Mouse (Mus musculus): ENCODE results near the gene Gemin2. TPM values are rescaled to one million over a fixed set of nuclear protein-coding genes. Genes with fewer than 3 reads are reported as not detected.
"Not testable (repeated sequence)": the region's sequence is repeated elsewhere in the genome, so short reads cannot be mapped to it uniquely, and the experiment has no call there.

The Gemin2 gene
- polyA plus RNA-seq (2014; fragmentation: Nextera tagmentation; extraction: Ambion mirVana) = 21.8 and 26.2 TPM in 2 replicates

DNA sequence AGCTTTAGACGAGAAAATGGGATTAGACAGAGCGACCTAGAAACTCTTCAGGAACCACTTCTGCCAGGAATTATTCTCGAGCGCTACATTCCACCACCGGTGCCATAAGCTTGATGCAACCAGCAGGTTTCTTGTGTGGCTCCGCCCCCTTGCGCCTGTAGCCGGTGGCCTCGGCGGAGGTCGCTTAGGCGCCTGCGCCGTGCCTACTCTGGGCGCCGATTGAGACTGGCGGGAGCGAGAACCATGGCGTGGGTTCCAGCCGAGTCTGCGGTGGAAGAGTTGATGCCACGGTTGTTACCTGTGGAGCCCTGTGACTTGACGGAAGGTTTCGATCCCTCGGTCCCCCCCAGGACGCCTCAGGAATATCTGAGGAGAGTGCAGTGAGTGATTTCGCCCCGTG, at the start of gene Gemin2:
Gene Gemin2, plus strand, starts transcription at position 160 of the 400 bp plus-strand sequence.
- peak within 1 kb of the TSS; percentile 71 for H3K9ac ChIP-seq (ENCODE audit: low read length)
- peaks cover 4% of the 10 kb centered on the region; the same call in 1 of the 2 replicates for H3K4me1 ChIP-seq (ENCODE audit: control insufficient read depth, insufficient read depth, low read length)
- under 1% methylated on average over 28 of the region's 28 CpGs for WGBS
- no peaks in the 10 kb centered on the region for H3K36me3 ChIP-seq (ENCODE audit: control insufficient read depth, insufficient read depth, low read length)
- DNase-seq (ENCODE audit: low spot score) (peak; percentile 92), ATAC-seq (ENCODE audit: insufficient read depth, low FRiP score, low TSS enrichment) (peak; percentile 63)
- no peaks in the 10 kb centered on the region for H3K27me3 ChIP-seq (ENCODE audit: control insufficient read depth, insufficient read depth, low read length)
- H3K9me3 ChIP-seq (ENCODE audit: control insufficient read depth, low read length) = no peaks in the 10 kb centered on the region
- H3K4me3 ChIP-seq (ENCODE audit: low read depth, low read length) = peak within 1 kb of the TSS; percentile 83
- peak within 1 kb of the TSS; percentile 54; the same call in 1 of the 2 replicates for H3K27ac ChIP-seq (ENCODE audit: low read depth, low read length)
- H3K4me2 ChIP-seq (ENCODE audit: low read depth) = peak within 1 kb of the TSS; percentile 72

- H3K9ac ChIP-seq (ENCODE audit: low read length) = no peak overlapping the region
- DNase-seq (ENCODE audit: low spot score) (peak; percentile 25), ATAC-seq (ENCODE audit: insufficient read depth, low FRiP score, low TSS enrichment) (no peak)
- peaks cover 2% of the 10 kb centered on the region for H3K36me3 ChIP-seq (ENCODE audit: control insufficient read depth, insufficient read depth, low read length)
- no peak overlapping the region for H3K4me3 ChIP-seq (ENCODE audit: low read depth, low read length)
- no peaks in the 10 kb centered on the region for H3K4me1 ChIP-seq (ENCODE audit: control insufficient read depth, insufficient read depth, low read length)
- no peaks in the 10 kb centered on the region for H3K9me3 ChIP-seq (ENCODE audit: control insufficient read depth, low read length)
- no peak overlapping the region for H3K27ac ChIP-seq (ENCODE audit: low read depth, low read length)
- no peaks in the 10 kb centered on the region for H3K27me3 ChIP-seq (ENCODE audit: control insufficient read depth, insufficient read depth, low read length)
- 77% methylated on average over 4 of the region's 4 CpGs for WGBS
- no peak overlapping the region for H3K4me2 ChIP-seq (ENCODE audit: low read depth)
Observed at GRCm38 (mm10) chr12:58964583-58964982, 48.6 kb upstream of the Gemin2 start.

DNA sequence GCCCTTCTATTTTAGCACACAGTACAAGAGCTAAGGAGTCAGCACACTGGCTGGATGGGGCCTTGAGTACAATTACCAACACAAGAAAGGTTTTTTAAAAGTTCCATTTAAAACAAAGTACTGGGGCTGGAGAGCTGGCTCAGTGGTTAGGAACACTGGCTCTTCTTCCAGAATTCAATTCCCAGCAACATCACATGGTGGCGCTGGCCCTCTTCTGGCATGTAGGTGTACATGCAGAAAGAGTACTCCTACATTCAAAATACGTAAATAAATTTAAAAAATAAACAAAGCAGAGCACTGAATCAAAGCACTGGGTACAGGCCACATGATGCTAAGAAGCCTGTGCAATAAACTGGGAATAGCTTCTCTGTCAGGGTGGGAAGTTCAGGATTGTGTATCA, 36.2 kb upstream of the Gemin2 start:
- Histone ChIP-seq H3K9me3 (ENCODE audit: control insufficient read depth, low read length) (no peaks in the 10 kb centered on the region), H3K27me3 (ENCODE audit: control insufficient read depth, insufficient read depth, low read length) (no peaks in the 10 kb centered on the region), H3K27ac (ENCODE audit: low read depth, low read length) (no peak overlapping the region), H3K4me1 (ENCODE audit: control insufficient read depth, insufficient read depth, low read length) (no peaks in the 10 kb centered on the region), H3K36me3 (ENCODE audit: control insufficient read depth, insufficient read depth, low read length) (no peaks in the 10 kb centered on the region; the same call in none of the 2 replicates), H3K4me2 (ENCODE audit: low read depth) (no peak overlapping the region), H3K4me3 (ENCODE audit: low read depth, low read length) (no peak overlapping the region), H3K9ac (ENCODE audit: low read length) (no peak overlapping the region)
- DNase-seq (ENCODE audit: low spot score) (no peak), ATAC-seq (ENCODE audit: insufficient read depth, low FRiP score, low TSS enrichment) (no peak)
- WGBS = 79% methylated on average over 2 of the region's 2 CpGs

GRCm38 (mm10) chr12:58981178-58981661, 32.0 kb upstream of the Gemin2 start:
- H3K27me3 ChIP-seq (ENCODE audit: control insufficient read depth, insufficient read depth, low read length); H3K27ac ChIP-seq (ENCODE audit: low read depth, low read length); H3K4me3 ChIP-seq (ENCODE audit: low read depth, low read length); H3K36me3 ChIP-seq (ENCODE audit: control insufficient read depth, insufficient read depth, low read length); DNase-seq (ENCODE audit: low spot score); H3K9me3 ChIP-seq (ENCODE audit: control insufficient read depth, low read length); H3K9ac ChIP-seq (ENCODE audit: low read length); ATAC-seq (ENCODE audit: insufficient read depth, low FRiP score, low TSS enrichment); H3K4me2 ChIP-seq (ENCODE audit: low read depth); H3K4me1 ChIP-seq (ENCODE audit: control insufficient read depth, insufficient read depth, low read length): not testable (repeated sequence)
- WGBS = 75% methylated on average over 6 of the region's 6 CpGs

DNA sequence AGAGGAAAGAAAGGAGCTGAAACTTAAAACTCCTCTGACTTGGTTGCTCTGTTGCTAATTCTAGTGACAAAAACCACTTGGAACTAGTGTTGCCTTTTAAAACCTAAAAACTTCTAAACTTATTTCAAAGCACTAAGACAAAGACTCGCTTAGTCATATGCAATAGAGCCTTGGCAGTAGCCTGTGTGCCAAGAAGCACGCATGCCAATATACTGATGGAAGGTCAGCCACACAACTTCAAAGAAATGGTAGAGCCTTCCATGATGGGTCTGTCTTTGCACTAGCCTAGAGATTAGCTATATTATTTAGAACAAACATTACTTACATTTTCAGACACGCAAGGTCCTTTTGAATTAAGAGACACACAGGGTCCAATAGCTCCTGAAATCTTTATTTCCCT, 27.4 kb upstream of the Gemin2 start:
- Histone ChIP-seq H3K27ac (ENCODE audit: low read depth, low read length) (no peak overlapping the region), H3K36me3 (ENCODE audit: control insufficient read depth, insufficient read depth, low read length) (peaks cover 3% of the 10 kb centered on the region), H3K4me1 (ENCODE audit: control insufficient read depth, insufficient read depth, low read length) (no peaks in the 10 kb centered on the region), H3K4me3 (ENCODE audit: low read depth, low read length) (no peak overlapping the region), H3K27me3 (ENCODE audit: control insufficient read depth, insufficient read depth, low read length) (no peaks in the 10 kb centered on the region), H3K9ac (ENCODE audit: low read length) (no peak overlapping the region), H3K4me2 (ENCODE audit: low read depth) (no peak overlapping the region), H3K9me3 (ENCODE audit: control insufficient read depth, low read length) (no peaks in the 10 kb centered on the region)
- WGBS = 98% methylated on average over 3 of the region's 3 CpGs
- ATAC-seq (ENCODE audit: insufficient read depth, low FRiP score, low TSS enrichment) = no peak
- no peak for DNase-seq (ENCODE audit: low spot score)

- no peak for ATAC-seq (ENCODE audit: insufficient read depth, low FRiP score, low TSS enrichment)
- no peak overlapping the region for H3K9ac ChIP-seq (ENCODE audit: low read length)
- H3K36me3 ChIP-seq (ENCODE audit: control insufficient read depth, insufficient read depth, low read length) = peaks cover 2% of the 10 kb centered on the region; the same call in 1 of the 2 replicates
- H3K4me3 ChIP-seq (ENCODE audit: low read depth, low read length) = no peak overlapping the region
- peak overlapping the region; percentile 81; the same call in 1 of the 2 replicates for H3K4me2 ChIP-seq (ENCODE audit: low read depth)
- H3K9me3 ChIP-seq (ENCODE audit: control insufficient read depth, low read length) = no peaks in the 10 kb centered on the region
- no peak overlapping the region for H3K27ac ChIP-seq (ENCODE audit: low read depth, low read length)
- no peak for DNase-seq (ENCODE audit: low spot score)
- no peaks in the 10 kb centered on the region for H3K27me3 ChIP-seq (ENCODE audit: control insufficient read depth, insufficient read depth, low read length)
- 77% methylated on average over 2 of the region's 2 CpGs for WGBS
- H3K4me1 ChIP-seq (ENCODE audit: control insufficient read depth, insufficient read depth, low read length) = peaks cover 4% of the 10 kb centered on the region; the same call in 1 of the 2 replicates
Observed at GRCm38 (mm10) chr12:59010482-59010881, 2.7 kb upstream of the Gemin2 start.

DNA sequence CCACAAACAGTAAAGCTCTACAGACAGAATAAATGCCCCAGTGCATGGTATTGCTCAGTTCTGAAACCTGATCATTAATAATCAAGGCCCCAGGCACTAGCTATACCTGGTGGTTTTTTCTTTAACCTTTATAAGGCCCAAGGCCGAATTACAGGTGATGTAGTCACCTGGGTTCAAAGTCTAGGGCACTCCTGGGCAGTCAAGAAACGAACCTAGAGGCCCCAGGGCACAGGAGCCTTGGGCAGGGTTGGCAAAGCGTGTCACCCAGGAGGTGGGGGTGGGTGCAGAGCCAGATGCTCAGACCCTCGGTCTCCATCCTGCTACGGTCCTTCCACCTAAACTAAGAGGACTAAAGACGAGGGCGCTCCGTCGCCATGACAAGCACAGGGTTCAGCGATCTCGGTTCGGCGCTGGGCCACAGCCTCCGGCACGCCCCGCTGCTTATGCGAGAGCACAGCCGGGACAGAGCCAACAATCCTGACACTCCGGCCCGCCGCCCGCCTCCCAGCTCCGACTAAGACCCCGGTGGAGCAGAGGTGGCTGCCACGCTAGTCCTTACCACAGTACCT, 1.8 kb upstream of the Gemin2 start:
- DNase-seq (ENCODE audit: low spot score) (no peak), ATAC-seq (ENCODE audit: insufficient read depth, low FRiP score, low TSS enrichment) (no peak; the same call in 1 of the 2 replicates)
- WGBS = under 1% methylated on average over 25 of the region's 25 CpGs
- H3K4me3 ChIP-seq (ENCODE audit: low read depth, low read length) = peak overlapping the region; percentile 83
- H3K27ac ChIP-seq (ENCODE audit: low read depth, low read length) = peak overlapping the region; percentile 78
- H3K36me3 ChIP-seq (ENCODE audit: control insufficient read depth, insufficient read depth, low read length) = no peaks in the 10 kb centered on the region
- H3K9ac ChIP-seq (ENCODE audit: low read length) = peak overlapping the region; percentile 86
- H3K4me1 ChIP-seq (ENCODE audit: control insufficient read depth, insufficient read depth, low read length) = peaks cover 4% of the 10 kb centered on the region; the same call in 1 of the 2 replicates
- no peaks in the 10 kb centered on the region for H3K9me3 ChIP-seq (ENCODE audit: control insufficient read depth, low read length)
- H3K27me3 ChIP-seq (ENCODE audit: control insufficient read depth, insufficient read depth, low read length) = no peaks in the 10 kb centered on the region
- peak overlapping the region; percentile 81 for H3K4me2 ChIP-seq (ENCODE audit: low read depth)

- Histone ChIP-seq H3K9me3 (ENCODE audit: control insufficient read depth, low read length) (no peaks in the 10 kb centered on the region), H3K4me1 (ENCODE audit: control insufficient read depth, insufficient read depth, low read length) (peaks cover 4% of the 10 kb centered on the region; the same call in 1 of the 2 replicates), H3K4me2 (ENCODE audit: low read depth) (peak within 1 kb of the TSS; percentile 81), H3K9ac (ENCODE audit: low read length) (peak within 1 kb of the TSS; percentile 86), H3K4me3 (ENCODE audit: low read depth, low read length) (peak within 1 kb of the TSS; percentile 83), H3K36me3 (ENCODE audit: control insufficient read depth, insufficient read depth, low read length) (no peaks in the 10 kb centered on the region), H3K27me3 (ENCODE audit: control insufficient read depth, insufficient read depth, low read length) (no peaks in the 10 kb centered on the region), H3K27ac (ENCODE audit: low read depth, low read length) (peak within 1 kb of the TSS; percentile 78)
- DNase-seq (ENCODE audit: low spot score) = peak; percentile 98
- WGBS = under 1% methylated on average over 48 of the region's 48 CpGs
- peak; percentile 94 for ATAC-seq (ENCODE audit: insufficient read depth, low FRiP score, low TSS enrichment)
Observed at GRCm38 (mm10) chr12:59011844-59012709, 1.1 kb upstream of the Gemin2 start, which contains the start of gene Sec23a. Gene Sec23a (minus strand): TSS chr12:59012017.

Data from neural tube, embryonic 11.5 days (tissue).